Mouse (Mus musculus) stomach, postnatal 0 days (tissue): Measurements from ENCODE around the gene Ddn. TPM values are rescaled to one million over a fixed set of nuclear protein-coding genes. Genes with fewer than 3 reads are reported as not detected.

Experiments used
- ATAC-seq: fragments of 200-750 bp; cut with Nextera tagmentation; 2 replicates; pipeline ENCODE4 v1.8.0; 2017; ENCODE audit not compliant: low FRiP score, low TSS enrichment
- DNase-seq: peaks from one replicate; pipeline ENCODE4 v3.0.0-alpha.2; 2016; ENCODE audit warnings: low spot score
- H3K27ac ChIP-seq: fragments of 300-500 bp; sonication (generic); replicated peaks from 2 replicates; pipeline ENCODE4 v1.5.1; 2014; ENCODE audit warnings: mild to moderate bottlenecking, control low read depth
- H3K27me3 ChIP-seq: fragments of 300-500 bp; sonication (generic); 2 replicates; pipeline ENCODE4 v1.6.1; 2014; ENCODE audit warnings: low read length; ENCODE audit not compliant: control insufficient read depth, insufficient read depth
- H3K36me3 ChIP-seq: fragments of 300-500 bp; sonication (generic); 2 replicates; pipeline ENCODE4 v1.6.1; 2014; ENCODE audit warnings: low read length, mixed read lengths; ENCODE audit not compliant: control insufficient read depth, insufficient read depth
- H3K4me1 ChIP-seq: fragments of 300-500 bp; sonication (generic); replicated peaks from 2 replicates; pipeline ENCODE4 v1.6.1; 2014; ENCODE audit warnings: antibody characterized with exemption; ENCODE audit not compliant: control insufficient read depth, insufficient read depth
- H3K4me2 ChIP-seq: fragments of 300-500 bp; sonication (generic); replicated peaks from 2 replicates; pipeline ENCODE4 v1.6.1; 2014; ENCODE audit warnings: low read depth, mild to moderate bottlenecking, control low read depth, moderate library complexity
- H3K4me3 ChIP-seq: fragments of 300-500 bp; sonication (generic); 2 replicates; pipeline ENCODE4 v1.5.1; 2014; ENCODE audit warnings: low read depth, low read length, control low read depth
- H3K9ac ChIP-seq: fragments of 300-500 bp; sonication (generic); 2 replicates; pipeline ENCODE4 v1.6.1; 2014; ENCODE audit warnings: mild to moderate bottlenecking, low read length, control low read depth, mixed read lengths
- H3K9me3 ChIP-seq: fragments of 300-500 bp; sonication (generic); 2 replicates; pipeline ENCODE4 v1.6.1; 2016; ENCODE audit warnings: low read length; ENCODE audit not compliant: control insufficient read depth
- CTCF ChIP-seq: IDR thresholded peaks from 2 replicates; pipeline ENCODE4 v1.5.1; 2016; ENCODE audit warnings: antibody characterized with exemption, low read depth, mild to moderate bottlenecking, moderate library complexity
- EP300 ChIP-seq: optimal IDR thresholded peaks from 2 replicates; pipeline ENCODE3; 2016; ENCODE audit warnings: antibody characterized with exemption
- WGBS: fragments of 180-500 bp; shearing (Covaris S2); extraction: QIAGEN DNeasy Blood & Tissue Kit; methylation state at CpG from one replicate; pipeline ENCODE4 v1.1.7; 2014; 5-methylcytosine and 5-hydroxymethylcytosine counted together
- polyA plus RNA-seq: library from polyadenylated mRNA; unstranded; fragments of >200 nt; fragmentation: Nextera tagmentation; extraction: Ambion mirVana; gene quantifications from 2 replicates; pipeline ENCODE4 v1.2.1, GENCODE M21; 2015

Ddn gene
- polyA plus RNA-seq, 1 experiment from 2014 or later, result not detected

GRCm38 (mm10) chr15:98754125-98754524, 55.2 kb downstream of the Ddn start:
- WGBS, result 76% methylated on average over 2 of the region's 2 CpGs
- H3K27me3 ChIP-seq, result no peaks in the 10 kb centered on the region

More at GRCm38 (mm10) chr15:98754125-98754524, 55.2 kb downstream of the Ddn start:
- Histone ChIP-seq H3K36me3 (no peaks in the 10 kb centered on the region), H3K4me1 (no peaks in the 10 kb centered on the region), H3K4me3 (no peak overlapping the region), H3K9ac (no peak overlapping the region), H3K4me2 (no peak overlapping the region), H3K9me3 (no peaks in the 10 kb centered on the region), H3K27ac (no peak overlapping the region)
- no peak for DNase-seq
- ATAC-seq, result no peak
- TF ChIP-seq CTCF (no peak), EP300 (no peak)

Other genes starting within 250 kb of the Ddn start
- 20.8 and 23.9 TPM in 2 replicates for gene Ccnt1, start 238.6 kb downstream of the Ddn start, polyA plus RNA-seq
- gene 4930415O20Rik, start 238.5 kb downstream of the Ddn start, polyA plus RNA-seq, result 0.19 and 0.36 TPM in 2 replicates
- gene Adcy6, start 199.4 kb downstream of the Ddn start, polyA plus RNA-seq, result 9.0 and 9.5 TPM in 2 replicates
- 15.1 and 17.6 TPM in 2 replicates for gene Cacnb3, start 178.7 kb downstream of the Ddn start, polyA plus RNA-seq
- 8.2 and 10.3 TPM in 2 replicates for gene Ddx23, start 146.6 kb downstream of the Ddn start, polyA plus RNA-seq
- 0.35 and 0.46 TPM in 2 replicates for gene Rnd1, start 132.0 kb downstream of the Ddn start, polyA plus RNA-seq
- gene Ccdc65, start 101.3 kb downstream of the Ddn start, polyA plus RNA-seq, result 0.70 and 0.76 TPM in 2 replicates
- 117 and 127 TPM in 2 replicates for gene Fkbp11, start 81.3 kb downstream of the Ddn start, polyA plus RNA-seq
- gene Arf3, start 46.3 kb downstream of the Ddn start, polyA plus RNA-seq, result 29.5 and 33.1 TPM in 2 replicates
- 0.11 TPM in 1 of 2 replicates, not detected in the other for gene Wnt10b, start 31.3 kb downstream of the Ddn start, polyA plus RNA-seq
- not detected in 2 replicates for gene Wnt1, start 19.6 kb downstream of the Ddn start, polyA plus RNA-seq
- gene Prkag1, start 22.0 kb upstream of the Ddn start, polyA plus RNA-seq, result 56.2 TPM in 2 replicates
- gene Kmt2d, start 61.7 kb upstream of the Ddn start, polyA plus RNA-seq, result 5.1 TPM in 2 replicates
- 3.9 and 4.1 TPM in 2 replicates for gene Rhebl1, start 85.0 kb upstream of the Ddn start, polyA plus RNA-seq
- gene Dhh, start 89.0 kb upstream of the Ddn start, polyA plus RNA-seq, result 0.89 and 1.1 TPM in 2 replicates
- gene Lmbr1l, start 108.7 kb upstream of the Ddn start, polyA plus RNA-seq, result 7.7 and 9.4 TPM in 2 replicates
- gene Tuba1b, start 125.1 kb upstream of the Ddn start, polyA plus RNA-seq, result 470 and 552 TPM in 2 replicates
- not detected in 2 replicates for gene Gm49450, start 144.1 kb upstream of the Ddn start, polyA plus RNA-seq
- gene Tuba1a, start 144.2 kb upstream of the Ddn start, polyA plus RNA-seq, result 537 and 602 TPM in 2 replicates
- gene Tuba1c, start 220.4 kb upstream of the Ddn start, polyA plus RNA-seq, result 145 and 159 TPM in 2 replicates
- 25.7 and 28.6 TPM in 2 replicates for gene Prph, start 245.7 kb upstream of the Ddn start, polyA plus RNA-seq